Mouse (Mus musculus): Measurements from ENCODE around the gene Insm1. TPM values are rescaled to one million over a fixed set of nuclear protein-coding genes. Genes with fewer than 3 reads are reported as not detected.

Gene Insm1
- total and polyA plus RNA-seq, 2 experiments from 2014 or later: not detected

DNA sequence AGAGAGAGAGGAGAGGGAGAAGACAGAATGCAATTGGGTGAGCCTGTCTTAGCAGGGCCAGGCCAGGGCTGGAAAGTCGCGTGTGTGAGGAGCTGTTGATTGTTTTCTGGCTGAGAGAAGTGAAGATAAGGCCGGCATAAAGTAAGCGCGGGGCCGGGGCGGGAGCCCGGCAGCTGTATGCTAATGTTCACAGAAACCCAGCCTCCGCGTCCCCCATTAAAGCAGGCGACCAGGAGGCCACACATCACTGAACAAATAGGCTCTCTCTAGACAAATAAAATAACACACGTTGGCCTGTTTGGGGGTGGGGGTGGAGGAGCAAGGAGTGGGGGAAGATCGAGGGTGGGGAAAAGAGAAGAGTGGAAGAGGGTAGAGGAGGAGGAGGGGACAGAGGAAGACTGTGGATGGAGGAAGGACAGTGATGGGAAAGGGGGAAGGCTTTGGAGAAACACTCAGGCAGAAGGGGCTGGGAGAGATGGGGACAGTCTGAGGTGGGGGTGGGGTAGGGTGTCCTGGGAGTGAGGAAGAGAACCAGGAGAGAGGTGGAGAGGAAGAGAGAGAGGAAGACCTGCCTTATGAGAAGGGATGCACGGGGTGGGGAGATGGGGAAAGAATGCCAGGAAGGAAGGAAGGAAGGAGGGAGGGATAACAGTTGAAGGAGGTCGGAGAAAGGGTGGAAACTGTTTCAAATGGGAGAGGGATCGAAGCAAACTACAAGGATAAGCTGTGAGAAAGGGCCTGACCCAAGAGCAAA, 4.3 kb upstream of the Insm1 start:
- H3K27me3 ChIP-seq (ENCODE audit: control insufficient read depth, insufficient read depth, low read length): peaks cover 80% of the 10 kb centered on the region
- no peak for TF ChIP-seq CTCF (IDR thresholded peaks at IDR 0.05; ENCODE audit: low read depth)
- no peak for TF ChIP-seq EP300 (IDR thresholded peaks at IDR 0.05; ENCODE audit: low read depth)
- ATAC-seq (ENCODE audit: insufficient read depth, low read depth): peak; percentile 72
- H3K4me1 ChIP-seq (ENCODE audit: control insufficient read depth, insufficient read depth): peaks cover 15% of the 10 kb centered on the region
- no peaks in the 10 kb centered on the region for H3K36me3 ChIP-seq (replicated peaks; ENCODE audit: control insufficient read depth, insufficient read depth, low read length)
- no peak overlapping the region for H3K27ac ChIP-seq (ENCODE audit: low read depth)
- DNase-seq (ENCODE audit: low spot score): peak; percentile 29
- no peaks in the 10 kb centered on the region for H3K9me3 ChIP-seq (replicated peaks; ENCODE audit: control insufficient read depth, low read length)
- no peak overlapping the region for H3K4me3 ChIP-seq (ENCODE audit: low read depth, low read length)
- peak overlapping the region; percentile 49; the same call in 1 of the 2 replicates for H3K4me2 ChIP-seq (ENCODE audit: low read depth, low read length)
- no peak overlapping the region for H3K9ac ChIP-seq (replicated peaks; ENCODE audit: low read depth, low read length)
- WGBS: 3% methylated on average over 16 of the region's 16 CpGs

- H3K4me1 ChIP-seq (ENCODE audit: control insufficient read depth, insufficient read depth): peaks cover 23% of the 10 kb centered on the region
Measured at GRCm38 (mm10) chr2:146218161-146218691, 3.5 kb upstream of the Insm1 start.

DNA sequence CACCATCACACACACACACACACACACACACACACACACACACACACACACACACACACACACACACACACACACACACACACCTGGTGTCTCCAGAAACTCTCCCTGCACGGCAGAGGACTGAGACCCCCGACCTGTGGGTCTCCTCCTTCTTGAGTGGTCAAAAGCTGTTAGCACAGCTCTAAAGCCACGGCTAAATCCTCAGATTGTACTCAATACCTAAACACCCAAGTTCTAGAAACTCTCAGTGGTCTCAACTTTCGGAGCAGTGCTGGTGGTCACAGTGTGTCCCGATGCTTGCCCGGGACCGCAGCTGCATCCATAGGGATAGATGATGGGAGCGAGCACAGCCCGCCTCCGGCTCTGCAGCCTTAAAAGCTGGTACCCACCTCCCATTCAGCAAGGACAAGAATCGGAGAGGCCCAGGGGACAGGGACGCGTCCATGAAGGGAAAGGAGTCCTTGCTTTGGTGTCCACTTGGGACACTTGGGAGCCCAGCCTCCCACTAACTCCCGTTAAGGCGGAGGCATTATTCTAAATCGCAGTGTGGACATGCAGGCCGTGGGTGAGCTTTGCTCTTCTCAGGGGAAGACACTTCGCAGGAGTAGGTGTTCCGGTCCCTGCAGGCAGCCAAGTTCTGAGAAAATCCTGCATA, 2.7 kb upstream of the Insm1 start:
- H3K4me3 ChIP-seq (ENCODE audit: low read depth, low read length): no peak overlapping the region; the same call in 1 of the 2 replicates
- no peak for ATAC-seq (ENCODE audit: insufficient read depth, low read depth)
- peaks cover 91% of the 10 kb centered on the region for H3K27me3 ChIP-seq (ENCODE audit: control insufficient read depth, insufficient read depth, low read length)
- DNase-seq (ENCODE audit: low spot score): no peak
- no peaks in the 10 kb centered on the region for H3K36me3 ChIP-seq (replicated peaks; ENCODE audit: control insufficient read depth, insufficient read depth, low read length)
- 5% methylated on average over 19 of the region's 19 CpGs for WGBS
- no peaks in the 10 kb centered on the region for H3K9me3 ChIP-seq (replicated peaks; ENCODE audit: control insufficient read depth, low read length)
- no peak overlapping the region for H3K9ac ChIP-seq (replicated peaks; ENCODE audit: low read depth, low read length)
- H3K27ac ChIP-seq (ENCODE audit: low read depth): no peak overlapping the region
- peaks cover 26% of the 10 kb centered on the region for H3K4me1 ChIP-seq (ENCODE audit: control insufficient read depth, insufficient read depth)
- TF ChIP-seq EP300 (IDR thresholded peaks at IDR 0.05; ENCODE audit: low read depth) (no peak), CTCF (IDR thresholded peaks at IDR 0.05; ENCODE audit: low read depth) (no peak)
- H3K4me2 ChIP-seq (ENCODE audit: low read depth, low read length): no peak overlapping the region

More at GRCm38 (mm10) chr2:146218161-146218691, 3.5 kb upstream of the Insm1 start:
- WGBS: 2% methylated on average over 40 of the region's 40 CpGs
- Histone ChIP-seq H3K27me3 (ENCODE audit: control insufficient read depth, insufficient read depth, low read length) (peaks cover 89% of the 10 kb centered on the region), H3K27ac (ENCODE audit: low read depth) (no peak overlapping the region), H3K9me3 (replicated peaks; ENCODE audit: control insufficient read depth, low read length) (no peaks in the 10 kb centered on the region), H3K9ac (replicated peaks; ENCODE audit: low read depth, low read length) (no peak overlapping the region), H3K36me3 (replicated peaks; ENCODE audit: control insufficient read depth, insufficient read depth, low read length) (no peaks in the 10 kb centered on the region), H3K4me2 (ENCODE audit: low read depth, low read length) (peak overlapping the region; percentile 49), H3K4me3 (ENCODE audit: low read depth, low read length) (peak overlapping the region; percentile 32)
- TF ChIP-seq EP300 (IDR thresholded peaks at IDR 0.05; ENCODE audit: low read depth) (no peak), CTCF (IDR thresholded peaks at IDR 0.05; ENCODE audit: low read depth) (no peak)
- ATAC-seq (ENCODE audit: insufficient read depth, low read depth) (no peak), DNase-seq (ENCODE audit: low spot score) (no peak)

- Histone ChIP-seq H3K27ac (ENCODE audit: low read depth) (no peak overlapping the region), H3K27me3 (ENCODE audit: control insufficient read depth, insufficient read depth, low read length) (peaks cover 94% of the 10 kb centered on the region), H3K4me3 (ENCODE audit: low read depth, low read length) (no peak overlapping the region), H3K9ac (replicated peaks; ENCODE audit: low read depth, low read length) (no peak overlapping the region), H3K4me2 (ENCODE audit: low read depth, low read length) (no peak overlapping the region), H3K4me1 (ENCODE audit: control insufficient read depth, insufficient read depth) (peaks cover 26% of the 10 kb centered on the region), H3K36me3 (replicated peaks; ENCODE audit: control insufficient read depth, insufficient read depth, low read length) (no peaks in the 10 kb centered on the region), H3K9me3 (replicated peaks; ENCODE audit: control insufficient read depth, low read length) (no peaks in the 10 kb centered on the region)
- 15% methylated on average over 11 of the region's 11 CpGs for WGBS
- TF ChIP-seq CTCF (IDR thresholded peaks at IDR 0.05; ENCODE audit: low read depth) (no peak), EP300 (IDR thresholded peaks at IDR 0.05; ENCODE audit: low read depth) (no peak)
- no peak for DNase-seq (ENCODE audit: low spot score)
- no peak for ATAC-seq (ENCODE audit: insufficient read depth, low read depth)
Measured at GRCm38 (mm10) chr2:146219791-146220190, 1.9 kb upstream of the Insm1 start.

DNA sequence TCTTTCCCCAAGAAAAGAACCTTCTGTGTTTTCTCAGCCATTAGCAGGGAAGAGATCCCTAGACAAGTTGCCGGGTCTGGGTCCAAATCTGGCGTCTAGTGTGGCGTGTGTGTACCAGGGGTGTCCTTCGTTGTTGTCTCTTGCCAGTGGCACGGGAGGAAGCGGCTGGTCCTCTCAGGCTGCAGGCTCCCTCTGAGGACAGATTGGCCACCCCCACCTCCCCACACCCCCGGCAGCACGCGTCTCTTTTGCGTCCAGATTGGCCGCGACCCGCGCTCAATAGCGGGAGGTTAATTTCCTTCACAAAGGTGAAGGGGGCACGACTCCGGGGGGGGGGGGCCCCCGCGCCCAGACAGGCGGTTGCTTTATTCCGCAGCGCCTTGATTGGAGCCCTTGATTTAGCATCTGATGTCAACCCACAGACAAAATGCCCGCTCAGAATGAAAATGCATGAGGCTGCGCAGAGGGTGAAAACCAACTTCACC, 1.1 kb upstream of the Insm1 start:
- ATAC-seq (ENCODE audit: insufficient read depth, low read depth): no peak
- TF ChIP-seq CTCF (IDR thresholded peaks at IDR 0.05; ENCODE audit: low read depth): no peak
- TF ChIP-seq EP300 (IDR thresholded peaks at IDR 0.05; ENCODE audit: low read depth): no peak
- Histone ChIP-seq H3K4me1 (ENCODE audit: control insufficient read depth, insufficient read depth) (peaks cover 26% of the 10 kb centered on the region), H3K4me3 (ENCODE audit: low read depth, low read length) (peak overlapping the region; percentile 43), H3K9ac (replicated peaks; ENCODE audit: low read depth, low read length) (no peak overlapping the region), H3K27me3 (ENCODE audit: control insufficient read depth, insufficient read depth, low read length) (peaks cover 94% of the 10 kb centered on the region), H3K4me2 (ENCODE audit: low read depth, low read length) (peak overlapping the region; percentile 76), H3K36me3 (replicated peaks; ENCODE audit: control insufficient read depth, insufficient read depth, low read length) (no peaks in the 10 kb centered on the region), H3K27ac (ENCODE audit: low read depth) (no peak overlapping the region), H3K9me3 (replicated peaks; ENCODE audit: control insufficient read depth, low read length) (no peaks in the 10 kb centered on the region)
- no peak for DNase-seq (ENCODE audit: low spot score)
- WGBS: 3% methylated on average over 24 of the region's 24 CpGs

Data from heart, postnatal 0 days (tissue).